Mouse (Mus musculus): Measurements from ENCODE around the gene Asb7. TPM values are rescaled to one million over a fixed set of nuclear protein-coding genes. Genes with fewer than 3 reads are reported as not detected.

Asb7 gene
- polyA plus RNA-seq, 1 experiment from 2014 or later: 8.4 TPM

DNA sequence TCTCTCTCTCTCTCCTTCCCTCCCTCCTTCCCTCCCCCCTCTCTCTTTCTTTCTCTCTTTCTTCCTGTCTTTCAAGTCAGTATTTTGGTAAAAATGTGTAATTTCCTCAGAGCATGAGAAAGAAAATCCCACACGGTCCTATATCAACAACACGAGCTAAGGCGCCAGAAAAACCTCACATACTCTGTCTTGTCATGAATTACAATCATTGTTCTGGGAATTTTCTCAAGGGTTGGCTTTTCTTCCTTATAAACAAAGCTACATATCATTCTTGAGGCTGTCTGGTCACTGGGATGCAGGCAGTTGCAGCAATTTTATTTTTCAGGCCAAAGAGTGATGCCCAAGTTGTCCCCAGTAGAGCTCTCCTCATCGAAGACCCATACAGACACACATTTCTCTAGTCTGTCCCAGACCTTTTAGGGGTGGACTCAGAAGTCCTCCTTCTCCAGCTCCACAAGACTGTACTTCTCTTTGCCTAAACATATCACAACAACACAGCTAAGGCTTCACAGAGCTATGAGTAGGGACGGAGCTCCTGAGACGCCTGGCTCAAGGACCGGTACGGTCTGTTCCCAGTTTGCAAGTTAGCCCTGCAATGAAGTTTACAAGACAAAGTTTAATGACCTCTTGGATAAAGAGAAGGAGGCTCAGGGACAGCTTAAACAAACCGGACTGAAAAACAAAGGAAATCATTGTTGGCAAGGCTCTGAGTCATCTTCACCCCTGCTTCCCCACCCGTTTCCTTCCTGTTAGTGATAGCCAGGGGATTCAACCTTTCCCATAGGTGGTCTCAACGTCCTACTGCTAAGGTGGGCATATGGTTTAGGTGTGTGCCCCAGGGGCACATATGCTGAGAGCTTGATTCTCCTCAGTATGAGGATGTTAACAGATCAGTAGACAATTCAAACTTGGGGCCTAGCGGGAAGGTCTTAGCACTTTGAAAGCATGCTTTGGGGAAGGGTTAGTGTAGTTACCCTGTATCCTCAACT is 88.5 kb downstream of the Asb7 start:
- Histone ChIP-seq H3K27ac (peak overlapping the region; percentile 20; the same call in 1 of the 2 replicates), H3K36me3 (no peaks in the 10 kb centered on the region), H3K4me3 (no peak overlapping the region), H3K4me2 (no peak overlapping the region), H3K27me3 (no peaks in the 10 kb centered on the region), H3K4me1 (replicated peaks) (0 out of 2 replicates have a peak, but pooled peaks cover 2% of the 10 kb centered on the region), H3K9me3 (replicated peaks) (no peaks in the 10 kb centered on the region), H3K9ac (no peak overlapping the region)
- WGBS: 59% methylated on average over 12 of the region's 12 CpGs
- no peak for ATAC-seq (replicated peaks; ENCODE audit: insufficient number of reproducible peaks, insufficient read depth, low FRiP score, low read depth)

DNA sequence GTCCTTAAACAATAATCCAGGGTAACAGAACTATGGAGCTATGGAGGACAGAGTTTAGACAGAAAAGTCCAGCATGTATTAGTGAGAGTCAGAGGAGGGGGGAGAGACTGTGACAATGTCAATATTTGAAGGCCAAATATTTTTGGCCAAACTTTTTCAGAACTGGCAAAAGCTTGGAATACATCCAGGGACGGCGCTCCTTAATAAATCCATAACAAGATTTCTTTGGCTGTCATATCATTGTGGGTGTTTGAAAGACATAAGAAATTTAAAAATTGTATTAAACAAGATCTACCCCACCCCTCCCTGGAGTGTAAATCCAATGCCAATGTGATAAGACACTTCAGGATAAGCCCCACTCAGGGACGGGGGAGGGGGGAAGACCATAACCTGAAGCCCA is 89.3 kb downstream of the Asb7 start:
- H3K4me1 ChIP-seq (replicated peaks): 0 out of 2 replicates have a peak, but pooled peaks cover 2% of the 10 kb centered on the region
- H3K27me3 ChIP-seq: no peaks in the 10 kb centered on the region
- no peak overlapping the region for H3K27ac ChIP-seq
- no peak for ATAC-seq (replicated peaks; ENCODE audit: insufficient number of reproducible peaks, insufficient read depth, low FRiP score, low read depth)
- no peak overlapping the region for H3K9ac ChIP-seq
- no peaks in the 10 kb centered on the region for H3K36me3 ChIP-seq
- H3K9me3 ChIP-seq (replicated peaks): no peaks in the 10 kb centered on the region
- WGBS: 66% methylated on average over 3 of the region's 3 CpGs
- H3K4me2 ChIP-seq: no peak overlapping the region
- H3K4me3 ChIP-seq: no peak overlapping the region

DNA sequence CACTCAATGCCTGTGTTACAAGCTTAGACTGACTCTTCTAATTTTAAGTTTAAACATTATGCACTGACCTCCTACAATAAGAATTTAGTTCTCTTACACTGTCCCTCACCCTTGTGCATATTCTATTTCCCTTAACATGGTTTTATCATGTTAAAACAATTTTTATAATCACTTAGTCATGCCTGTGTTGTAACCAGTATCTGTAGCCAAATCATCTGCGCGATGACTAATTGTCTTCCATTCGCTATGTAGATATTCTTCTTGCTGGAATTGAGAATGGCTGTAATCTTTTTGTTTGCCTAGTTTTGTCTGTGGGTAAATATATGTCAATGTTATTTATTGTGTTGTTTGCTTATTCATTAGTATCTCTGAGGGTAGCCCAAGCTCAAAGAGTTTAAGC is 91.5 kb downstream of the Asb7 start:
- H3K4me3 ChIP-seq: no peak overlapping the region
- no peaks in the 10 kb centered on the region for H3K27me3 ChIP-seq
- no peak overlapping the region for H3K27ac ChIP-seq
- no peaks in the 10 kb centered on the region for H3K9me3 ChIP-seq (replicated peaks)
- ATAC-seq (replicated peaks; ENCODE audit: insufficient number of reproducible peaks, insufficient read depth, low FRiP score, low read depth): no peak
- no peak overlapping the region for H3K9ac ChIP-seq
- 93% methylated on average over 3 of the region's 3 CpGs for WGBS
- H3K4me2 ChIP-seq: no peak overlapping the region
- H3K36me3 ChIP-seq: no peaks in the 10 kb centered on the region
- H3K4me1 ChIP-seq (replicated peaks): 0 out of 2 replicates have a peak, but pooled peaks cover 2% of the 10 kb centered on the region

Other genes with a start within 250 kb of the Asb7 start
- 8.8 and 10.2 TPM in 2 replicates for gene Lins1, start 293 bp upstream of the Asb7 start, polyA plus RNA-seq (2015; fragmentation: Nextera tagmentation; extraction: Ambion mirVana)
- gene Cers3, start 53.9 kb upstream of the Asb7 start, polyA plus RNA-seq (2015; fragmentation: Nextera tagmentation; extraction: Ambion mirVana): 0.47 and 0.85 TPM in 2 replicates
- 5.1 and 7.2 TPM in 2 replicates for gene Adamts17, start 150.1 kb upstream of the Asb7 start, polyA plus RNA-seq (2015; fragmentation: Nextera tagmentation; extraction: Ambion mirVana)